Mouse (Mus musculus) kidney, adult 18-20 months (tissue): ENCODE measurements around the gene Ccdc88c.

ENCODE experiments used
- DNase-seq: peaks from one replicate; pipeline ENCODE4 v3.0.0; 2021

Ccdc88c gene

GRCm38 (mm10) chr12:100958621-100959592, 69.9 kb downstream of the Ccdc88c start:
- DNase-seq = peak; percentile 51

GRCm38 (mm10) chr12:100958006-100958405, 70.8 kb downstream of the Ccdc88c start:
- peak; percentile 75 for DNase-seq

- no peak for DNase-seq
Measured at GRCm38 (mm10) chr12:100957257-100957656, 71.6 kb downstream of the Ccdc88c start.

- no peak for DNase-seq
Measured at GRCm38 (mm10) chr12:100956825-100957224, 72.0 kb downstream of the Ccdc88c start.

- DNase-seq = no peak
Measured at GRCm38 (mm10) chr12:100956028-100956427, 72.8 kb downstream of the Ccdc88c start.

GRCm38 (mm10) chr12:100953926-100954325, 74.9 kb downstream of the Ccdc88c start:
- no peak for DNase-seq

GRCm38 (mm10) chr12:100952193-100952931, 76.5 kb downstream of the Ccdc88c start:
- DNase-seq = peak; percentile 80

- no peak for DNase-seq
Measured at GRCm38 (mm10) chr12:100949146-100949545, 79.7 kb downstream of the Ccdc88c start.

GRCm38 (mm10) chr12:100948021-100948420, 80.8 kb downstream of the Ccdc88c start:
- no peak for DNase-seq

- DNase-seq = no peak
Measured at GRCm38 (mm10) chr12:100945948-100946347, 82.9 kb downstream of the Ccdc88c start.

GRCm38 (mm10) chr12:100945501-100945900, 83.4 kb downstream of the Ccdc88c start:
- no peak for DNase-seq

GRCm38 (mm10) chr12:100944921-100945336, 83.9 kb downstream of the Ccdc88c start:
- DNase-seq = no peak

GRCm38 (mm10) chr12:100943146-100943545, 85.7 kb downstream of the Ccdc88c start:
- DNase-seq = no peak

- no peak for DNase-seq
Measured at GRCm38 (mm10) chr12:100941361-100941760, 87.5 kb downstream of the Ccdc88c start.

GRCm38 (mm10) chr12:100937441-100938360, 91.2 kb downstream of the Ccdc88c start:
- no peak for DNase-seq

- peak; percentile 69 for DNase-seq
Measured at GRCm38 (mm10) chr12:100936737-100937136, 92.1 kb downstream of the Ccdc88c start.

- peak; percentile 83 for DNase-seq
Measured at GRCm38 (mm10) chr12:100936116-100936515, 92.7 kb downstream of the Ccdc88c start.

GRCm38 (mm10) chr12:100934796-100935195, 94.1 kb downstream of the Ccdc88c start:
- peak; percentile 74 for DNase-seq

GRCm38 (mm10) chr12:100931653-100932052, 97.2 kb downstream of the Ccdc88c start:
- DNase-seq = no peak

- no peak for DNase-seq
Measured at GRCm38 (mm10) chr12:100928286-100928685, 100.6 kb downstream of the Ccdc88c start.

GRCm38 (mm10) chr12:100925644-100926619, 102.9 kb downstream of the Ccdc88c start:
- DNase-seq = no peak
